Comparison of ENCODE assay signal across 22 mouse cellular contexts in genomic region chr5:3538505-3539472, GRCm38 (mm10). TPM values are rescaled to one million over a fixed set of nuclear protein-coding genes. Genes with fewer than 3 reads are reported as not detected.
DNase-seq lines count a peak whose midpoint lies in the region; ATAC-seq and TF ChIP-seq lines count a peak whose summit lies in the region.
"Had no signal": no experiment of that assay in that cellular context is flagged by ENCODE, and none has a peak within 500 bp of the region (broad histone marks: within the 10 kb centered on the region; RNA-seq: fewer than 3 reads in every experiment).

No protein-coding gene starts in this region.

- no peaks in the 10 kb centered on the region for H3K4me1 ChIP-seq in embryonic facial prominence, embryonic 14.5 days (ENCODE audit: control insufficient read depth, insufficient read depth, low read length)
- 0 out of 2 replicates have a peak, but pooled peaks cover 4% of the 10 kb centered on the region for H3K4me1 ChIP-seq in embryonic facial prominence, embryonic 10.5 days
- H3K4me1 ChIP-seq in lung, embryonic 16.5 days (replicated peaks; ENCODE audit: control insufficient read depth, insufficient read depth, low read length) = no peaks in the 10 kb centered on the region
- no peaks in the 10 kb centered on the region for H3K4me1 ChIP-seq in lung, adult 2 months (ENCODE audit: control insufficient read depth, insufficient read depth, low read length)
- no peaks in the 10 kb centered on the region for H3K4me1 ChIP-seq in midbrain, embryonic 11.5 days (ENCODE audit: control insufficient read depth, insufficient read depth, low read length)
- H3K4me1 ChIP-seq: forebrain, embryonic 12.5 days had no signal

- no peak for TF ChIP-seq POLR2A in lung, adult 2 months (IDR thresholded peaks at IDR 0.05; ENCODE audit: borderline replicate concordance, extremely low read depth, low read depth, low read length)

- no peak overlapping the region for H3K4me3 ChIP-seq in embryonic facial prominence, embryonic 14.5 days (ENCODE audit: low read depth, low read length)
- H3K4me3 ChIP-seq in embryonic facial prominence, embryonic 10.5 days = no peak overlapping the region
- no peak overlapping the region for H3K4me3 ChIP-seq in lung, embryonic 16.5 days (ENCODE audit: low read length)
- H3K4me3 ChIP-seq in lung, adult 2 months (replicated peaks; ENCODE audit: extremely low read depth, low read depth, low read length) = no peak overlapping the region
- H3K4me3 ChIP-seq in midbrain, embryonic 11.5 days (ENCODE audit: low read depth, low read length) = no peak overlapping the region
- H3K4me3 ChIP-seq: forebrain, embryonic 12.5 days; heart, adult 2 months; heart, embryonic 15.5 days; liver, embryonic 12.5 days had no signal

- H3K36me3 ChIP-seq in embryonic facial prominence, embryonic 14.5 days (ENCODE audit: control insufficient read depth, insufficient read depth, low read length) = no peaks in the 10 kb centered on the region
- H3K36me3 ChIP-seq in embryonic facial prominence, embryonic 10.5 days (replicated peaks) = no peaks in the 10 kb centered on the region
- H3K36me3 ChIP-seq in lung, embryonic 16.5 days (ENCODE audit: control insufficient read depth, insufficient read depth, low read length) = no peaks in the 10 kb centered on the region
- no peaks in the 10 kb centered on the region for H3K36me3 ChIP-seq in midbrain, embryonic 11.5 days (ENCODE audit: control insufficient read depth, insufficient read depth, low read length)
- H3K36me3 ChIP-seq: forebrain, embryonic 12.5 days; heart, embryonic 15.5 days; liver, embryonic 12.5 days had no signal

- no peak for ATAC-seq in embryonic facial prominence, embryonic 14.5 days (ENCODE audit: low read depth)
- ATAC-seq in lung, embryonic 16.5 days (ENCODE audit: low read depth) = no peak
- peak; percentile 23 for ATAC-seq in common myeloid progenitor, adult 5-6 weeks (replicated peaks; ENCODE audit: low read depth, poor library complexity, severe bottlenecking)
- ATAC-seq in midbrain, embryonic 11.5 days (ENCODE audit: low FRiP score) = no peak
- ATAC-seq: activated CD4-positive, CD25-positive, alpha-beta regulatory T cell, adult 4 months; hindbrain, postnatal 0 days; liver, embryonic 12.5 days had no signal

- H3K27ac ChIP-seq in embryonic facial prominence, embryonic 14.5 days (replicated peaks; ENCODE audit: low read depth, low read length) = no peak overlapping the region
- no peak overlapping the region for H3K27ac ChIP-seq in embryonic facial prominence, embryonic 10.5 days (replicated peaks)
- peak overlapping the region; percentile 75 for H3K27ac ChIP-seq in lung, embryonic 16.5 days (ENCODE audit: low read length)
- H3K27ac ChIP-seq in midbrain, embryonic 11.5 days (ENCODE audit: low read depth, low read length) = no peak overlapping the region
- H3K27ac ChIP-seq: forebrain, embryonic 12.5 days; heart, adult 2 months; heart, embryonic 15.5 days; hindbrain, postnatal 0 days; liver, embryonic 12.5 days had no signal

- no peak overlapping the region for H3K4me2 ChIP-seq in embryonic facial prominence, embryonic 14.5 days (ENCODE audit: low read depth, low read length)
- H3K4me2 ChIP-seq in lung, embryonic 16.5 days (ENCODE audit: low read depth, low read length) = no peak overlapping the region
- no peak overlapping the region for H3K4me2 ChIP-seq in midbrain, embryonic 11.5 days
- H3K4me2 ChIP-seq: forebrain, embryonic 12.5 days; heart, embryonic 15.5 days; liver, embryonic 12.5 days had no signal

- TF ChIP-seq CTCF in lung, adult 2 months (IDR thresholded peaks at IDR 0.05; ENCODE audit: insufficient read depth, low read length) = no peak

- peak; percentile 70 for DNase-seq in embryonic facial prominence, embryonic 14.5 days (ENCODE audit: low spot score)
- no peak for DNase-seq in embryonic facial prominence, embryonic 10.5 days (ENCODE audit: low spot score)
- DNase-seq in lung, adult 2 months = no peak
- DNase-seq in neural tube, embryonic 10.5 days (ENCODE audit: extremely low spot score, low spot score) = no peak
- no peak for DNase-seq in midbrain, embryonic 11.5 days (ENCODE audit: low spot score, missing footprints)
- DNase-seq in gastrocnemius, adult 18-20 months (ENCODE audit: low spot score) = no peak
- DNase-seq: adrenal gland, postnatal 14 days; cerebellum, postnatal 14 days; embryo, embryonic 11 days; heart, adult 2 months; heart, postnatal 4 days; kidney, adult 11 months; lung, postnatal 10 days; right cerebral cortex, adult 18-20 months; thymus, postnatal 36 days had no signal

- no peak overlapping the region for H3K9ac ChIP-seq in embryonic facial prominence, embryonic 14.5 days (ENCODE audit: low read depth, low read length)
- H3K9ac ChIP-seq in lung, embryonic 16.5 days (ENCODE audit: low read length) = no peak overlapping the region
- H3K9ac ChIP-seq in midbrain, embryonic 11.5 days (ENCODE audit: low read length) = no peak overlapping the region
- H3K9ac ChIP-seq: forebrain, embryonic 12.5 days; heart, embryonic 15.5 days; liver, embryonic 12.5 days had no signal

- H3K9me3 ChIP-seq in embryonic facial prominence, embryonic 14.5 days (ENCODE audit: control insufficient read depth, low read length) = no peaks in the 10 kb centered on the region
- no peaks in the 10 kb centered on the region for H3K9me3 ChIP-seq in embryonic facial prominence, embryonic 10.5 days
- H3K9me3 ChIP-seq in lung, embryonic 16.5 days (ENCODE audit: control insufficient read depth, low read length) = no peaks in the 10 kb centered on the region
- no peaks in the 10 kb centered on the region for H3K9me3 ChIP-seq in midbrain, embryonic 11.5 days (ENCODE audit: control insufficient read depth, low read length)
- H3K9me3 ChIP-seq: forebrain, embryonic 12.5 days; heart, embryonic 15.5 days; liver, embryonic 12.5 days had no signal

- H3K27me3 ChIP-seq in embryonic facial prominence, embryonic 14.5 days (replicated peaks; ENCODE audit: control insufficient read depth, insufficient read depth, low read length) = no peaks in the 10 kb centered on the region
- no peaks in the 10 kb centered on the region for H3K27me3 ChIP-seq in embryonic facial prominence, embryonic 10.5 days (replicated peaks; ENCODE audit: low read depth, poor library complexity, severe bottlenecking)
- H3K27me3 ChIP-seq in lung, embryonic 16.5 days (ENCODE audit: control insufficient read depth, insufficient read depth, low read depth, low read length) = no peaks in the 10 kb centered on the region
- H3K27me3 ChIP-seq in midbrain, embryonic 11.5 days (ENCODE audit: control insufficient read depth, insufficient read depth, low read length) = no peaks in the 10 kb centered on the region
- H3K27me3 ChIP-seq: forebrain, embryonic 12.5 days; heart, embryonic 15.5 days; liver, embryonic 12.5 days had no signal

- 34% methylated on average over 11 of the region's 11 CpGs for WGBS in embryonic facial prominence, embryonic 14.5 days
- WGBS in embryonic facial prominence, embryonic 10.5 days = 63% methylated on average over 11 of the region's 11 CpGs
- WGBS in lung, embryonic 16.5 days = 47% methylated on average over 11 of the region's 11 CpGs
- WGBS in lung, adult 2 months = 47% methylated on average over 11 of the region's 11 CpGs
- 77% methylated on average over 11 of the region's 11 CpGs for WGBS in midbrain, embryonic 11.5 days

RNA-seq across cellular contexts. Expression of gene Fam133b, which starts 4.8 kb away (rescaled TPM):
- polyA plus RNA-seq in embryonic facial prominence, embryonic 14.5 days (2014; fragmentation: Nextera tagmentation; extraction: Ambion mirVana) = 24.4 and 27.2 TPM in 2 replicates
- polyA plus RNA-seq in embryonic facial prominence, embryonic 10.5 days (2016; fragmentation: Nextera tagmentation; extraction: Ambion mirVana) = 34.6 and 38.0 TPM in 2 replicates
- 25.7 and 31.6 TPM in 2 replicates for polyA plus RNA-seq in lung, embryonic 16.5 days (2015; fragmentation: Nextera tagmentation; extraction: Ambion mirVana)
- polyA plus RNA-seq in lung, adult 2 months (2012; rRNA removed) = 4.7 and 6.4 TPM in 2 replicates
- total RNA-seq in common myeloid progenitor, adult 5-6 weeks (2017) = 168 and 180 TPM in 2 replicates
- polyA plus RNA-seq in midbrain, embryonic 11.5 days (2014; fragmentation: Nextera tagmentation; extraction: Ambion mirVana) = 43.0 and 47.3 TPM in 2 replicates
- 10 to 100 TPM in 1 of 2 experiments, 1 to 10 TPM in 1; 9.5 to 12.0 TPM for total RNA-seq in gastrocnemius, adult 18-20 months (2021)

RNA-seq across cellular contexts. Expression of gene 1700109H08Rik, which starts 32.6 kb away (rescaled TPM):
- polyA plus RNA-seq in embryonic facial prominence, embryonic 14.5 days (2014; fragmentation: Nextera tagmentation; extraction: Ambion mirVana) = 1.5 and 1.6 TPM in 2 replicates
- polyA plus RNA-seq in embryonic facial prominence, embryonic 10.5 days (2016; fragmentation: Nextera tagmentation; extraction: Ambion mirVana) = 3.9 and 4.0 TPM in 2 replicates
- polyA plus RNA-seq in lung, embryonic 16.5 days (2015; fragmentation: Nextera tagmentation; extraction: Ambion mirVana) = 2.5 and 3.1 TPM in 2 replicates
- 1.7 and 2.0 TPM in 2 replicates for polyA plus RNA-seq in lung, adult 2 months (2012; rRNA removed)
- total RNA-seq in common myeloid progenitor, adult 5-6 weeks (2017) = 15.8 and 17.7 TPM in 2 replicates
- polyA plus RNA-seq in midbrain, embryonic 11.5 days (2014; fragmentation: Nextera tagmentation; extraction: Ambion mirVana) = 2.0 and 3.4 TPM in 2 replicates
- total RNA-seq in gastrocnemius, adult 18-20 months (2021) = 1 to 10 TPM; 3.4 to 3.8 TPM

RNA-seq across cellular contexts. Expression of gene Pex1, which starts 57.1 kb away (rescaled TPM):
- polyA plus RNA-seq in embryonic facial prominence, embryonic 14.5 days (2014; fragmentation: Nextera tagmentation; extraction: Ambion mirVana) = 12.9 and 13.0 TPM in 2 replicates
- polyA plus RNA-seq in embryonic facial prominence, embryonic 10.5 days (2016; fragmentation: Nextera tagmentation; extraction: Ambion mirVana) = 13.5 TPM in 2 replicates
- 14.7 and 14.8 TPM in 2 replicates for polyA plus RNA-seq in lung, embryonic 16.5 days (2015; fragmentation: Nextera tagmentation; extraction: Ambion mirVana)
- 3.8 and 7.1 TPM in 2 replicates for polyA plus RNA-seq in lung, adult 2 months (2012; rRNA removed)
- 21.0 and 32.2 TPM in 2 replicates for total RNA-seq in common myeloid progenitor, adult 5-6 weeks (2017)
- polyA plus RNA-seq in midbrain, embryonic 11.5 days (2014; fragmentation: Nextera tagmentation; extraction: Ambion mirVana) = 13.3 and 13.6 TPM in 2 replicates
- 1 to 10 TPM; 5.5 to 6.8 TPM for total RNA-seq in gastrocnemius, adult 18-20 months (2021)

RNA-seq across cellular contexts. Expression of gene Rbm48, which starts 57.6 kb away (rescaled TPM):
- polyA plus RNA-seq in embryonic facial prominence, embryonic 14.5 days (2014; fragmentation: Nextera tagmentation; extraction: Ambion mirVana) = 11.4 TPM in 2 replicates
- 11.9 and 15.6 TPM in 2 replicates for polyA plus RNA-seq in embryonic facial prominence, embryonic 10.5 days (2016; fragmentation: Nextera tagmentation; extraction: Ambion mirVana)
- 13.5 and 14.4 TPM in 2 replicates for polyA plus RNA-seq in lung, embryonic 16.5 days (2015; fragmentation: Nextera tagmentation; extraction: Ambion mirVana)
- 3.7 and 4.4 TPM in 2 replicates for polyA plus RNA-seq in lung, adult 2 months (2012; rRNA removed)
- total RNA-seq in common myeloid progenitor, adult 5-6 weeks (2017) = 37.9 and 38.6 TPM in 2 replicates
- polyA plus RNA-seq in midbrain, embryonic 11.5 days (2014; fragmentation: Nextera tagmentation; extraction: Ambion mirVana) = 13.8 and 15.9 TPM in 2 replicates
- total RNA-seq in gastrocnemius, adult 18-20 months (2021) = 1 to 10 TPM; 5.0 to 5.5 TPM
